Mouse (Mus musculus): ENCODE data around the gene Llcfc1. TPM values are rescaled to one million over a fixed set of nuclear protein-coding genes. Genes with fewer than 3 reads are reported as not detected.

The Llcfc1 gene
- polyA plus RNA-seq, 1 experiment, result not detected

DNA sequence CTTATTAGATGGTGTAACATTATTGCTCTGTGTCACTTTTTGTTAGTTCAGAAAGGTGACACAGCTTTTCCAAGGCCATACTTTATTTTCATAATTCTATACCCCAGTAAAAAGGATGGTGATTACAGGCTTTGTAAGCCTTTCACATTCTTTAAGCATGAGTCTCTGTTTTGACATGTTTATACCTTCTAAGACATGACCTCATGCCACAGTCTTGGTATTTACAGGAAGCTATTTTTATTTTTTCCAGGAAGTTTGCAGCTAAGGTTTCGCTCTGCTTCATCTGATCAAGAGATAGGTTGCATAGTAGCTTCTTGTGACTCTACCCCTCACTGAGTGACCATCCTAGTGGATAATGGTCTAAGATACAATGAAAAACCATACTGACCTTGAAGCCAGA lies 10.2 kb downstream of the Llcfc1 start:
- Histone ChIP-seq H3K36me3 (replicated peaks; ENCODE audit: low read length) (no peaks in the 10 kb centered on the region), H3K4me1 (no peaks in the 10 kb centered on the region), H3K4me3 (replicated peaks) (no peak overlapping the region), H3K27me3 (replicated peaks) (no peaks in the 10 kb centered on the region), H3K9me3 (no peaks in the 10 kb centered on the region)
- TF ChIP-seq GATA1 (IDR thresholded peaks at IDR 0.05; ENCODE audit: borderline replicate concordance, low read length) (no peak), FLI1 (IDR thresholded peaks at IDR 0.05; ENCODE audit: low read length) (no peak)

DNA sequence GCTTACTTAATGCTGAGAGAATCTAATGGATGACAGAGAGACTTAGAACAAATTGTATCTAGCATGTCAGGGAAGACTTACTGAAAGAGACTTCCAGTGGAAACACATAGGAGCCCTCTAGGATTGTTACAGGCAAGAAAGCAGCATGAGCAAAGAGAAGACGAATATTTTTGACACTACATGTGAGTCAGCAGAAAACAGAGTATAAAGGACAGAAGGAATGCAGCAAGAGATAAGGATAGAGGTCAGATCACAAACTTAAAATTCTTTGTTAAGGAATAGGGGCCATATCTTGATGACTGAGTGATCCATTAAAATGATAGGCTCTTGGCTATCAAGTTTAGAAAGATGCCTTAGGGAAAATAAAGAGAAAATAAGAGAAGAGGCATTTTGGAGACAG lies 17.0 kb downstream of the Llcfc1 start:
- Histone ChIP-seq H3K9me3 (no peaks in the 10 kb centered on the region), H3K36me3 (replicated peaks; ENCODE audit: low read length) (no peaks in the 10 kb centered on the region), H3K4me3 (replicated peaks) (no peak overlapping the region), H3K27me3 (replicated peaks) (no peaks in the 10 kb centered on the region), H3K4me1 (peaks cover 30% of the 10 kb centered on the region)
- no peak for TF ChIP-seq FLI1 (IDR thresholded peaks at IDR 0.05; ENCODE audit: low read length)
- no peak for TF ChIP-seq GATA1 (IDR thresholded peaks at IDR 0.05; ENCODE audit: borderline replicate concordance, low read length)

DNA sequence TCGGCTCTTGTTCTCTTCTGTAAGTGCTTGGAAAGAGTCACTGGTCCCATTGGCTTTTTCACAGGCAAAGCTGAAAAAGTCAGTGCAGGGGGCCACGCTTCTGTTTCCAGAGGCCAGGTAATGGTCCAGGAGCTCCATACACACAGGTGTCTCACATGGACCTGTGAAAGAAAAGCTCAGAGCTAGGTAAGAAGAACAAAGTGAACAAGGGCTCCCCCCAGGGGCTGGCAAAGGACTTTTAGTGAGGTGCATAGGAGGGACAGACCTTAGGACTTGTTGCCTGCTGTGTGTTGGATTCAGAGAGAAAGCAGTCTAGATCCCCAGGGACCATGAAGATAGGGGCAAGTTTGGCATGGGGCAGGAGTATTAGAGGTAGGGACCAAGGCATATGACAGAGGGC lies 18.7 kb downstream of the Llcfc1 start:
- no peak overlapping the region for H3K4me3 ChIP-seq (replicated peaks)
- H3K4me1 ChIP-seq, result peaks cover 34% of the 10 kb centered on the region
- no peaks in the 10 kb centered on the region for H3K9me3 ChIP-seq
- TF ChIP-seq GATA1 (IDR thresholded peaks at IDR 0.05; ENCODE audit: borderline replicate concordance, low read length), result no peak
- TF ChIP-seq FLI1 (IDR thresholded peaks at IDR 0.05; ENCODE audit: low read length), result no peak
- no peaks in the 10 kb centered on the region for H3K36me3 ChIP-seq (replicated peaks; ENCODE audit: low read length)
- no peaks in the 10 kb centered on the region for H3K27me3 ChIP-seq (replicated peaks)

DNA sequence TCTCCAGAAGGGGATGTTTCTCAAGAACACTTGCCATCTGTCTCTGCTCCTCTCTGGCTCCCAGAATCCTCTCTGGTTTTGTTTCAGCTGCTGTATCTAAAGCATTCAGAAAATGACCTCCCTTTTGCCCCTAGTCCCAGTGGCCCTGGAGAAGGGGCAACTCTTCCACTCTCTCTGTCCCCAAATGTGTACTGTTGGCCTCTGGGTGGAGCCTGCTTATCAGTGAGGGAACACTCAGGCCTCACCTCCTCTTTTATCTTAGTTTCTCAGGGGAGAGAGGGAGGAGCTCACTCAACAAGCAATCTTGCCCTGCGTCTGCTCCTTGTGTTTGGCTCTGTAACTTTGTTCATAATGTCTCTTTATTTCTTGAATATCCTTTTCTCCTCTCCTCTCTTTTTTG lies 19.9 kb downstream of the Llcfc1 start, which contains the start of gene Kel:
TSS of gene Kel (minus strand) at position 217 of the 400 bp plus-strand sequence.
- Histone ChIP-seq H3K36me3 (replicated peaks; ENCODE audit: low read length) (no peaks in the 10 kb centered on the region), H3K9me3 (no peaks in the 10 kb centered on the region), H3K27me3 (replicated peaks) (no peaks in the 10 kb centered on the region), H3K4me1 (peaks cover 34% of the 10 kb centered on the region), H3K4me3 (replicated peaks) (no peak within 1 kb of the TSS)
- no peak for TF ChIP-seq FLI1 (IDR thresholded peaks at IDR 0.05; ENCODE audit: low read length)
- no peak for TF ChIP-seq GATA1 (IDR thresholded peaks at IDR 0.05; ENCODE audit: borderline replicate concordance, low read length)

DNA sequence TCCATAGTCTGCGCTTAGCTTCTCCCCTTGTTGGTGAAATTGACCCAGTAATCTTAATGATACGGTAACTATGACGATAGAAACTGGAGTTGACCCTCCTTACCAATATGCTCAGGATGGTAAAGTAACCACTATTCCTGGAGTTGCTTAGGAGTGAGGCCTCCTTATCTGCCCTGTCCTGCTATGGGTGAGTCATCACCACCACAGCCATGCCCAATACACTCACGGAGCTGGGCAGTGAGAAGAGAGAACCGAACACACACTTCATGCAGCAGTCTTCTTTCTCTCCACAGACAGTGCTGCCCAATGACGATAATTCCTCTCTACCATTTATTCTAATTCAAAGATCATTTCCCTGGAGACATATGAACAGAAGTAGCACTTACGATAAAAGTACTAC lies 22.0 kb downstream of the Llcfc1 start:
- Histone ChIP-seq H3K36me3 (replicated peaks; ENCODE audit: low read length) (no peaks in the 10 kb centered on the region), H3K4me3 (replicated peaks) (no peak overlapping the region), H3K4me1 (peaks cover 31% of the 10 kb centered on the region)

DNA sequence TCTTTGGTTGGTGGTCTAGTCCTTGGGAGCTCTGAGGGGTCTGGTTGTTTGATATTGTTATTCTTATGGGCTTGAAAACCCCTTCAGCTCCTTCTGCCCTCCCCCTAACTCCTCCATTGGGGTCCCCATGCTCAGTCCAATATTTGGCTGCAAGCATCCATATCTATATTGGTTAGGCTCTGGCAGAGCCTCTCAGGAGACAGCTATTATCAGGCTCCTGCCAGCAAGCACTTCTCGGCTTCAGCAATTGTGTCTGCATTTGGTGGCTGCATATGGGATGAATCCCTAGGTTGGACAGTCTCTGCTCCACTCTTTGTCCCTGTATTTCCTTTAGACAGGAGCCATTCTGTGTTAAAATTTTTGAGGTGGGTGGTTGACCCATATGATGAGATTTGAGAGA lies 26.1 kb downstream of the Llcfc1 start:
- H3K27me3 ChIP-seq (replicated peaks), result no peaks in the 10 kb centered on the region
- peaks cover 11% of the 10 kb centered on the region for H3K4me1 ChIP-seq
- no peaks in the 10 kb centered on the region for H3K9me3 ChIP-seq
- H3K4me3 ChIP-seq (replicated peaks), result no peak overlapping the region
- TF ChIP-seq GATA1 (IDR thresholded peaks at IDR 0.05; ENCODE audit: borderline replicate concordance, low read length), result no peak
- no peak for TF ChIP-seq FLI1 (IDR thresholded peaks at IDR 0.05; ENCODE audit: low read length)
- H3K36me3 ChIP-seq (replicated peaks; ENCODE audit: low read length), result no peaks in the 10 kb centered on the region

More for the DNA sequence above, 22.0 kb downstream of the Llcfc1 start:
- Histone ChIP-seq H3K9me3 (no peaks in the 10 kb centered on the region), H3K27me3 (replicated peaks) (no peaks in the 10 kb centered on the region)
- no peak for TF ChIP-seq FLI1 (IDR thresholded peaks at IDR 0.05; ENCODE audit: low read length)
- TF ChIP-seq GATA1 (IDR thresholded peaks at IDR 0.05; ENCODE audit: borderline replicate concordance, low read length), result peak; percentile 55; the same call in 1 of the 3 replicates

DNA sequence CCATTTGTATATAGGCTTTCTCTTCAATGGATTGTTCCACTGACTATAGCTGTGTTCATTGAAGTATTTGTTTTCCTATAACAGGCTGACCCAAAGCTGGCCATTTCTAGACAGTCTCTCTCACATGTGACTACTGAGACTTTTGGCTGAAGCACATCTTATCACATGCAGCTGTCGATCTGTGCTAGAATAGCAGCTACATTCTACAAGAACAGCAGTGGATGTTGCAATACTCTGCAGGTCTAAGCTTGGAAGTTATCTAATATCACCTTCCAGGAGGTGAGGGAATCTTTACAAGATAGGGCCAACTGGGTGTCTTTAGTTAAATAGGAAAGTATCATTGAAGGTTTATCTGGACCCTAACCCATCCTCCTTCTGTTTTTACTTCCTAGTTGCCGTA lies 37.2 kb downstream of the Llcfc1 start:
- H3K9me3 ChIP-seq, result no peaks in the 10 kb centered on the region
- no peak for TF ChIP-seq FLI1 (IDR thresholded peaks at IDR 0.05; ENCODE audit: low read length)
- TF ChIP-seq GATA1 (IDR thresholded peaks at IDR 0.05; ENCODE audit: borderline replicate concordance, low read length), result no peak
- H3K4me1 ChIP-seq, result no peaks in the 10 kb centered on the region
- no peaks in the 10 kb centered on the region for H3K27me3 ChIP-seq (replicated peaks)
- H3K36me3 ChIP-seq (replicated peaks; ENCODE audit: low read length), result no peaks in the 10 kb centered on the region
- no peak overlapping the region for H3K4me3 ChIP-seq (replicated peaks)

DNA sequence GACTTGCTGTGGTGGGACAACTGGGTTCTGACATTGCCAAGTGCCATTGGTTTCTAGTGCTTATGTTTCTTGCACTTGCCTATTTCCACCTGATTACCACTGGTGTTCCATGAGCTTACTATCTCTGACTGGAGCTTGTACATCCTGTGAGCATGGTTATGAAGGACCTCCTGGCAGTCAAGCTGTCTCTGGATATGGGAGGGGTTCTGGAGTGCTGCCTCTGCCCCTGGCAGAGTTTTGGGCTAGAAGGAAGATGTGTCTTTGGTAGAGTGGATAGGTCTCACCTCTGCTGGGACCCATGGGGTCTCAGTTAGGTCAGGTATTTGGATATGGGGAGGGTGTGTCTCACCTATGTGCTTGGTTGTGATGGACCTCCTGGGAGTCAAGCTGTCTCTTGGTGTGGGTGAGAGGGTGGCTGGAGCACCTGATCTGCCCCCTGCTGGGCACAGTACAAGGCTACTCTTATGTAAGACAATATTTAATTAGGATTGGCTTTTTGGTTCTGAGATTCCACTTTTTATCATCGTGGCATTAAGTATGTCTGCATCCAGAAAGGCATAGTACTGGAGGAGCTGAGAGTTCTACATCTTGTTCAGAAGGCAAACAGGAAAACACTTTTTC lies 43.9 kb downstream of the Llcfc1 start:
- no peak overlapping the region for H3K4me3 ChIP-seq (replicated peaks)
- no peak for TF ChIP-seq GATA1 (IDR thresholded peaks at IDR 0.05; ENCODE audit: borderline replicate concordance, low read length)
- TF ChIP-seq FLI1 (IDR thresholded peaks at IDR 0.05; ENCODE audit: low read length), result no peak
- H3K27me3 ChIP-seq (replicated peaks), result no peaks in the 10 kb centered on the region
- H3K36me3 ChIP-seq (replicated peaks; ENCODE audit: low read length), result no peaks in the 10 kb centered on the region
- no peaks in the 10 kb centered on the region for H3K4me1 ChIP-seq
- no peaks in the 10 kb centered on the region for H3K9me3 ChIP-seq

DNA sequence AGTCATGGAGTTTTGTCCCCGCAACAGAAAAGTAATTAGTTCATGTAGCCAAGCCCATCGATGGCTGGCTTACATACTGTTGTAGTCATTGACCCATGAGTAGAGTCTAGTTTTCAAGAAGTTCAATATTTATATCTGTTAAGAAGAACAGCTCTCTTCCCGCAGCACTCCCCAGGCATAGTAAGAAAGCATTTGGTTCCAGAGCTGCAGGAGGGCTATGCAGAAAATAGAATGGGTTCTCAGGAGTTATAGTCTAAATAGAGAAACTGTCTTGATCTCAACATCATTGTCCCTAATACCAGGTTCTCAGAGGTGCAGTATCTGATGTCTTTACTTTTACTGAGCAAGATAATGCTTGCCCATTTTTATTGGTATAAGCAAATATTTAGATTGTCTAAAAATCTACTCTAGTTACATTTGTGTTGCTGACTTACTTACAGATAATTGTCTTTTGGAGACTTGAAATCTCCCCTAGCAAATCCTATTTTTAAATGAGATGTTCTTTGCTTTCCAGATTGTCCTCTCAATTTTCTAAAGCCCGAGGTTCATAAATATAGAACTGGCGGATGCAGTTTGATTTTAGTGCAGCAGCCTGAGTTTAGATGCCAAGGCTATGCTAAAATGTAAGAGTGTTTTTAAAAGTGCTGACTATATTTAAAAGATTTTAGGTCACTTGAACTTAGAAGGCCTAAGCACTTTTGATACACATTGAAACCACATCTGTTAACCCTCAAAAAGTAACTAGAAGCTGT lies 50.7 kb downstream of the Llcfc1 start:
- Histone ChIP-seq H3K4me3 (replicated peaks) (no peak overlapping the region), H3K4me1 (no peaks in the 10 kb centered on the region), H3K9me3 (no peaks in the 10 kb centered on the region), H3K27me3 (replicated peaks) (no peaks in the 10 kb centered on the region), H3K36me3 (replicated peaks; ENCODE audit: low read length) (no peaks in the 10 kb centered on the region)
- no peak for TF ChIP-seq GATA1 (IDR thresholded peaks at IDR 0.05; ENCODE audit: borderline replicate concordance, low read length)
- TF ChIP-seq FLI1 (IDR thresholded peaks at IDR 0.05; ENCODE audit: low read length), result no peak

Other genes starting within 250 kb of the Llcfc1 start
- not detected in 2 replicates for gene Gm10334, start 238.3 kb upstream of the Llcfc1 start, polyA plus RNA-seq (2012; ENCODE audit: insufficient read depth, low replicate concordance)
- not detected in 2 replicates for gene Prss1, start 225.5 kb upstream of the Llcfc1 start, polyA plus RNA-seq (2012; ENCODE audit: insufficient read depth, low replicate concordance)
- not detected in 2 replicates for gene Prss2, start 162.6 kb upstream of the Llcfc1 start, polyA plus RNA-seq (2012; ENCODE audit: insufficient read depth, low replicate concordance)
- 1.9 and 7.7 TPM in 2 replicates for gene Ephb6, start 78.9 kb upstream of the Llcfc1 start, polyA plus RNA-seq (2012; ENCODE audit: insufficient read depth, low replicate concordance)
- gene Trpv6, start 48.0 kb upstream of the Llcfc1 start, polyA plus RNA-seq (2012; ENCODE audit: insufficient read depth, low replicate concordance), result not detected in 2 replicates
- not detected in 2 replicates for gene Trpv5, start 3.7 kb upstream of the Llcfc1 start, polyA plus RNA-seq (2012; ENCODE audit: insufficient read depth, low replicate concordance)
- gene Kel, start 19.9 kb downstream of the Llcfc1 start, polyA plus RNA-seq (2012; ENCODE audit: insufficient read depth, low replicate concordance), result 0.48 TPM in 1 of 2 replicates, not detected in the other
- gene Olfr459, start 90.7 kb downstream of the Llcfc1 start, polyA plus RNA-seq (2012; ENCODE audit: insufficient read depth, low replicate concordance), result not detected in 2 replicates
- not detected in 2 replicates for gene Pip, start 163.1 kb downstream of the Llcfc1 start, polyA plus RNA-seq (2012; ENCODE audit: insufficient read depth, low replicate concordance)
- gene Sval2, start 168.6 kb downstream of the Llcfc1 start, polyA plus RNA-seq (2012; ENCODE audit: insufficient read depth, low replicate concordance), result not detected in 2 replicates